Mouse (Mus musculus) lung, embryonic 14.5 days (tissue): ENCODE results near the gene Olfr70. TPM values are rescaled to one million over a fixed set of nuclear protein-coding genes. Genes with fewer than 3 reads are reported as not detected.
A peak's percentile ranks its signal among the peaks of the same experiment; 100 is the strongest.

ENCODE experiments used
- ATAC-seq: fragments of 200-750 bp; cut with Nextera tagmentation; 2 replicates; pipeline ENCODE4 v1.8.0; 2017; ENCODE audit warnings: mild to moderate bottlenecking, moderate TSS enrichment, moderate library complexity; ENCODE audit not compliant: insufficient read depth
- DNase-seq: peaks from one replicate; pipeline ENCODE4 v3.0.0-alpha.2; 2015
- H3K27ac ChIP-seq: fragments of 300-500 bp; sonication (generic); 2 replicates; pipeline ENCODE4 v1.5.1; 2014; ENCODE audit warnings: low read depth, mild to moderate bottlenecking, moderate library complexity
- H3K27me3 ChIP-seq: fragments of 300-500 bp; sonication (generic); 2 replicates; pipeline ENCODE4 v1.6.1; 2014; ENCODE audit warnings: low read length, control low read depth; ENCODE audit not compliant: insufficient read depth
- H3K36me3 ChIP-seq: fragments of 300-500 bp; sonication (generic); 2 replicates; pipeline ENCODE4 v1.6.1; 2014; ENCODE audit warnings: control low read depth; ENCODE audit not compliant: insufficient read depth
- H3K4me1 ChIP-seq: fragments of 300-500 bp; sonication (generic); 2 replicates; pipeline ENCODE4 v1.6.1; 2014; ENCODE audit warnings: antibody characterized with exemption, control low read depth; ENCODE audit not compliant: insufficient read depth
- H3K4me2 ChIP-seq: fragments of 300-500 bp; sonication (generic); 2 replicates; pipeline ENCODE4 v1.6.1; 2014; ENCODE audit warnings: mild to moderate bottlenecking
- H3K4me3 ChIP-seq: fragments of 300-500 bp; sonication (generic); 2 replicates; pipeline ENCODE4 v1.5.1; 2014; ENCODE audit warnings: low read depth, low read length
- H3K9ac ChIP-seq: fragments of 300-500 bp; sonication (generic); 2 replicates; pipeline ENCODE4 v1.6.1; 2014
- H3K9me3 ChIP-seq: fragments of 300-500 bp; sonication (generic); 2 replicates; pipeline ENCODE4 v1.6.1; 2016; ENCODE audit warnings: low read depth, low read length, control low read depth
- CTCF ChIP-seq: IDR thresholded peaks from 2 replicates; pipeline ENCODE4 v1.5.1; 2016; ENCODE audit warnings: antibody characterized with exemption, low read depth
- WGBS: fragments of 180-500 bp; shearing (Covaris S2); extraction: QIAGEN DNeasy Blood & Tissue Kit; methylation state at CpG from one replicate; pipeline ENCODE4 v1.1.7; 2014; 5-methylcytosine and 5-hydroxymethylcytosine counted together
- polyA plus RNA-seq: library from polyadenylated mRNA; unstranded; fragments of >200 nt; fragmentation: Nextera tagmentation; extraction: Ambion mirVana; gene quantifications from 2 replicates; pipeline ENCODE4 v1.2.1, GENCODE M21; 2014

The Olfr70 gene
- not detected in 2 replicates for polyA plus RNA-seq

GRCm38 (mm10) chr4:43700707-43701106, at the start of gene Olfr70:
TSS of gene Olfr70 (minus strand) at chr4:43700807.
- Histone ChIP-seq H3K9ac (no peak within 1 kb of the TSS), H3K4me1 (no peaks in the 10 kb centered on the region), H3K4me3 (no peak within 1 kb of the TSS), H3K36me3 (no peaks in the 10 kb centered on the region), H3K4me2 (no peak within 1 kb of the TSS), H3K27ac (no peak within 1 kb of the TSS), H3K27me3 (no peaks in the 10 kb centered on the region), H3K9me3 (no peaks in the 10 kb centered on the region)
- TF ChIP-seq CTCF, result no peak
- 85% methylated on average over 6 of the region's 6 CpGs for WGBS
- no peak for DNase-seq
- ATAC-seq, result no peak

GRCm38 (mm10) chr4:43745187-43745586, 44.6 kb upstream of the Olfr70 start:
- TF ChIP-seq CTCF, result peak; percentile 70
- Histone ChIP-seq H3K4me2 (no peak overlapping the region), H3K36me3 (no peaks in the 10 kb centered on the region), H3K9me3 (no peaks in the 10 kb centered on the region), H3K9ac (no peak overlapping the region), H3K27me3 (no peaks in the 10 kb centered on the region), H3K4me1 (no peaks in the 10 kb centered on the region), H3K27ac (no peak overlapping the region), H3K4me3 (no peak overlapping the region)
- 11% methylated on average over 6 of the region's 6 CpGs for WGBS
- ATAC-seq (no peak), DNase-seq (peak; percentile 85)

GRCm38 (mm10) chr4:43743099-43743498, 42.5 kb upstream of the Olfr70 start:
- peak; percentile 23 for TF ChIP-seq CTCF
- H3K4me1 ChIP-seq, result no peaks in the 10 kb centered on the region
- DNase-seq, result no peak
- no peak overlapping the region for H3K4me2 ChIP-seq
- H3K36me3 ChIP-seq, result no peaks in the 10 kb centered on the region
- ATAC-seq, result no peak
- H3K4me3 ChIP-seq, result no peak overlapping the region
- H3K9ac ChIP-seq, result no peak overlapping the region
- H3K9me3 ChIP-seq, result no peaks in the 10 kb centered on the region
- no peaks in the 10 kb centered on the region for H3K27me3 ChIP-seq
- H3K27ac ChIP-seq, result no peak overlapping the region
- 13% methylated on average over 1 of the region's 1 CpGs for WGBS

GRCm38 (mm10) chr4:43742637-43743036, 42.0 kb upstream of the Olfr70 start:
- Histone ChIP-seq H3K36me3 (no peaks in the 10 kb centered on the region), H3K27ac (no peak overlapping the region), H3K27me3 (no peaks in the 10 kb centered on the region), H3K4me3 (no peak overlapping the region), H3K9ac (no peak overlapping the region), H3K9me3 (no peaks in the 10 kb centered on the region), H3K4me2 (no peak overlapping the region), H3K4me1 (no peaks in the 10 kb centered on the region)
- 26% methylated on average over 4 of the region's 4 CpGs for WGBS
- ATAC-seq (no peak), DNase-seq (no peak)
- TF ChIP-seq CTCF, result no peak

GRCm38 (mm10) chr4:43741526-43741925, 40.9 kb upstream of the Olfr70 start:
- H3K27ac ChIP-seq, result no peak overlapping the region
- ATAC-seq (no peak), DNase-seq (no peak)
- H3K9me3 ChIP-seq, result no peaks in the 10 kb centered on the region
- H3K4me1 ChIP-seq, result no peaks in the 10 kb centered on the region
- 50% methylated on average over 5 of the region's 5 CpGs for whole genome bisulfite sequencing
- no peaks in the 10 kb centered on the region for H3K36me3 ChIP-seq
- no peaks in the 10 kb centered on the region for H3K27me3 ChIP-seq
- no peak overlapping the region for H3K4me2 ChIP-seq
- H3K4me3 ChIP-seq, result no peak overlapping the region
- TF ChIP-seq CTCF, result no peak
- H3K9ac ChIP-seq, result no peak overlapping the region

- H3K27me3 ChIP-seq, result no peaks in the 10 kb centered on the region
- DNase-seq (no peak), ATAC-seq (no peak)
- no peak overlapping the region for H3K4me3 ChIP-seq
- no peak overlapping the region for H3K4me2 ChIP-seq
- TF ChIP-seq CTCF, result no peak
- H3K9ac ChIP-seq, result no peak overlapping the region
- H3K4me1 ChIP-seq, result no peaks in the 10 kb centered on the region
- no peaks in the 10 kb centered on the region for H3K9me3 ChIP-seq
- no peak overlapping the region for H3K27ac ChIP-seq
- H3K36me3 ChIP-seq, result no peaks in the 10 kb centered on the region
- WGBS, result 51% methylated on average over 8 of the region's 8 CpGs
These were observed 38.5 kb upstream of the Olfr70 start for GRCm38 (mm10) chr4:43738989-43739674.

GRCm38 (mm10) chr4:43737144-43737543, 36.5 kb upstream of the Olfr70 start:
- ATAC-seq, result no peak
- Histone ChIP-seq H3K27me3 (no peaks in the 10 kb centered on the region), H3K27ac (no peak overlapping the region), H3K4me3 (no peak overlapping the region), H3K9ac (no peak overlapping the region), H3K4me2 (no peak overlapping the region), H3K9me3 (no peaks in the 10 kb centered on the region), H3K4me1 (no peaks in the 10 kb centered on the region), H3K36me3 (no peaks in the 10 kb centered on the region)
- DNase-seq, result no peak
- WGBS, result 57% methylated on average over 6 of the region's 6 CpGs
- TF ChIP-seq CTCF, result no peak
